Mouse (Mus musculus): ENCODE results near the gene Gm20388.
"Not testable (repeated sequence)": the region's sequence is repeated elsewhere in the genome, so short reads cannot be mapped to it uniquely, and the experiment has no call there.

Gene Gm20388

DNA sequence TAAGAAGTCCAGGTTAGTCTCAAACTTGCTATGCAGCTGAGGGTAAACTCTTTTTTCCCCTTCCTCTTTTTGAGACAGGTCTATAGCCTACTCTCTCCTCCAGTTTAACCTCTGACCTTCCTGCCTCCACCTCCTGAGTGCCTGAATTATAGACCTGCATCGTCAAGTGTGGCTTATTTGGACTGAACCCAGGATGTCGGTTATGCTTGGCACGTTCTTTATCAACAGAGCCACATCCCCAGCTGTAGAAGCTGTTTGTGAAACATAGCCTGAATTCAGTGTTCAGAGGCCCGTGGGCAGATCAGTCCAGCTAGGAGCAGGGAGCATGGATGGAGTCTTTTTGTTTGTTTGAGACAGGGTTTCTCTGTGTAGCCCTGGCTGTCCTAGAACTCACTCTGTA is 3541.5 kb downstream of the Gm20388 start:
- DNase-seq = no peak

DNA sequence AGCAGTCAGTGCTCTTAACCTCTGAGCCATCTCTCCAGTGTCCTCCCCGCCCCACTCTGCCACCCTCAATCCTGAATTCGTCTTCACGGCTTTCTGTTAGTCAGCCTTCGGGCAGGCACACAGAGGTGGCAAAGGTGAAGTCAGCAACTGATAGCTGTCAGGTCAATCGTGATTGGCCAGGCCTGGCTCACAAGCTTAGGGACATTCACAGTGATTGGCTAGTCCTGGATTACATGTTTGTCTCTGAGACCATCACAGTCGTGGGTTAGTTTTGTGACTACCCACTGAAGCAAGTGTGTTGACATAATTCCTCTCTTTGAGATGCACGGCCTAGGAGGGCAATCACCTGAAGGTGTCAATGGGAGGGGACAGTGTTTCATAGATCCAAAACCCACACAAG is 3542.7 kb downstream of the Gm20388 start:
- no peak for DNase-seq

DNA sequence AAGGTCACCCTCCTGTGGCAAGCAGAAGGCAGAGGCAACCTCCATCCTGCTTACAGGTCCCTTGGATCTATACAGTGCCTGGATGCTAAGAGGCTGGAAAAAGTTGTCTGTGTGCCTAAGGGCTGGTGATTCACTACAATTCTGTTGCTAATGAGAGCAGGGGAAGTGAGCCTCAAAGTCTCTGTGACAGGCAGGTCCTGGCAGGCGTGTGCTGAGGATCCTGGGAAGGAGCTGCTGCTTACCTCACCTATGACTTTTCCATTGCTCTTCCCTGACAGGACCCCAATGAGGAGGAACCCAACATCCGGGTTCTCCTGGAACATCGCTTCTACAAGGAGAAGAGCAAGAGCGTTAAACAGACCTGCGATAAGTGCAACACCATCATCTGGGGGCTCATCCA is 3543.3 kb downstream of the Gm20388 start:
- no peak for DNase-seq

DNA sequence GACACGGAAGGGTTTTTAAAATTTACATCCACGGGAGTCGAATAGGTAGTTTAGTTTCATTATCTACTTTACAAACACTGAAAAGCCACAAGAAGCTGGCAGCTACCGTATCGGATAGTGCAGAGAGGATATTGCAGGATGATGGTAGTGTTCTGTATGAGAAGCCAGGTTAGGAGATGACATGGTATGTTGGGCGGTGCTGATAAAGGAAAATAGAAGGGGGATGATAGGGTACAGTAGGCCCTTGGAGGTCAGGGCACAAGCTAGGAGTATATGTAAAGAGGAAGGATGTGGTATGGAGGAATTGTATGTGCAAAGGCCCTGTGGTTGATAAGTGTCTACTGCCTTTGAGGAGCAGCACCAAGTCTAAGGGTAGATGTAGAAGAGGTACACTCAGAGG is 3543.9 kb downstream of the Gm20388 start:
- no peak for DNase-seq

DNA sequence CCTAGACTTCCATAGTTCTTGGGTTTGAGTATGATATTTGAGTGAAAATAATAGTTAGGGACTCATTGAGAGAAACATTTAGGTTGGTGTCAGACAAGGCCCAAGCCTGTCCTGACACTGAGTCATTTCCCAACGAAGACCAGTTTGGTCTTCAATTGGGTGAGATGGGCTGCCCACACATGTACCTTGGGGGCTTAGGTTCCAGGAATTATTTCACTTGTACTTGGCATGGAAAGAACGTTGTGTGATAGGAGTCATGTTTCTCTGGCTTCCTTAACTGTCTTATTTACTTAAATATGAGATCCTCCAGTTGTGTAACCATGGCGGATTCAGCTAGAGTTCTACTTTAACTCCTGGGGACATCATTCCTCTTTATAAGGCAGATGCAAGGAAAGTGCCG is 3553.0 kb downstream of the Gm20388 start:
- no peak for DNase-seq

DNA sequence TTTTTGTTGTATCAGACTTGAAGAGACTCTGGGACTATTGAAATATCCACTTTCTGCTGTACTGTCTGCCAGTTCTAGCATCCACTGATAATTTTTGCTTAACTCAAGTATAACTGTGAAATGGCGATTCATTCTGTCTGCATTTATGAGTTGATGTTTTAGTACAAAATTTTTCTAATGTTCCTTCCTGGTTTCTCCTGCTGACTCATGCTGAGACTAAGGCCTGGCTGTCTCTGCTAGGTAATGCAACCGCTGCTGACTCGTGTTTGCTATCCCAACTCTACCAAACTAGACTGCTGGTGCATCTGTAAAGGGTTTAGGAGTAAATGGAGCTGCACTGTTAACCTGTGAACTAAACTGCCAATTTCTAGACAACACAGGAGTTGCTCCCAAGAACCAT is 3556.8 kb downstream of the Gm20388 start:
- DNase-seq = no peak

DNA sequence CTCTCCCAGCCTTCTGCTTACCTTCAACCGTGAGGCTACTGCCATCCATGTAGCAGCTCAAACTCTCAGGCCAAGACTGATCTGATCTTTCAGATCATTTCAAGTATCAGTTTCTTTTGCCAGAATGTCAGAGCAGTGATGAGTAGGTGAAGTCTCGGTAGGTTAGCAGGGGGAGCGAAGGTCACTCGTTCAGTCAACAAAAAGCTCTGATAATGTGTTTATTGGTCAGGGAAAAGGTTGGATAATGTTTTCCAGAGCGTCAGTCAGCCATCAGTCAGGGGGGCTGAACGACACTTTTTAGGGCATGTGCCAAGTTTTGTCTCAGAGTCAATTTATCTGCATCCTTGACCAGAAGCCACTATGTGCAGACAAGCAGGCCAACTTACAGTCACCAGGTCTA is 3562.3 kb downstream of the Gm20388 start:
- not testable (repeated sequence) for DNase-seq

DNA sequence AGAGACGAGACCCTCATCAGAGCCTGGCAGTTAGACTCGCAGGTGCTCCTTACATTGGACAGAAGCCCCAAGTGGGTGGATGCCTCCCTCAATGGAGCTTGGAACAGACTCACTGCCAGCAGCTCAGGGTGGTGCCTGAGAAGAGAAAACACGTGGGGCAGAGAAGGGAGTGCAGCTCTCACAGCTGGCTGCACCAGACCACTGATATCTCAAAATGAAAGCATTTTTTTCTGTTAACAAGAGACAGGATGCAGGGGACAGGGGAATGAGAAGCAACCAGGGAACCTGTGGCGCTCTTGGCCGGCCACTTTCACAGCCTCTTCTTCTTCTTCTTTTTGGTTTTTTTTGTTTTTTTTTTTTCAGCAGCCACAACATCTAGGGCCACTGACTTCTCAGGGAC is 3563.9 kb downstream of the Gm20388 start:
- DNase-seq = not testable (repeated sequence)

DNA sequence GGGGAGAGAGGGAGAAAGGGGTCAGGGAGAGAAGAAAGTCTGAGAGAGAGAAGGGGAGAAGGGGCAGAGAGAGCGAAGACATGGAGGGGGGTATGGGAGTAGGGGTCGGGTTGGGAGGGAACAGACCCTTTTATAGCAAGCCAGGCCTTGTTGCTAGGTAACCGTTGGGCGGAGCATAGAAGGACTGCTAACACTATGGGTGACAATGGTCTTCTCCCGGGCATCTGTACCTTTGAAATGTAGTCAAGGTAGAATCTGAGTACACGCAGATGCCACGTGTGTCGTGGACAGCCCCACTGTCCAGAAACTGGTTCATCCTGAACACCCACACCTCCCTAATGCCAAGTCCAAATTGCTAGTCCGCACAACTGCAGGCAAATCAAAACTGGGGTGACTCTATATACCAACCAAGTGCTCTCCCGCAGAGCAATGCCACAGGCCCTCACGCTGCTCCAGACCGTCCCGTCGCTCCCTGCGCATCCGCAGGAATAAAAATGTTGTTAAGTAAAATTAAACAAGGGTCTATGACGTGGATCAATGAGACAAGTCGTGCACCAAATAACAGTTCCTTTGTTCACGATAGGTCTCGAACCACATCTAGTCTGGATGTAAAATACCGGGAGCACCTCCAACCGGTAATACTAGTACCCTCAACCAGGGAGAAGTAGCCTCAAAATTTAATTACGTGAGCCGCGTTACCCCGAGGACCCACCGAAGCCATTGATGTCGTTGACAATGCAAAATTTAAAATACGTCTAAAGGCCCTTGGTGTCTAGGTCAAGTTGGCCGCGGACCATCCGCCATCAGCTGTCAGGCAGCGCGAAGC is 3566.5 kb downstream of the Gm20388 start:
- no peak for DNase-seq

DNA sequence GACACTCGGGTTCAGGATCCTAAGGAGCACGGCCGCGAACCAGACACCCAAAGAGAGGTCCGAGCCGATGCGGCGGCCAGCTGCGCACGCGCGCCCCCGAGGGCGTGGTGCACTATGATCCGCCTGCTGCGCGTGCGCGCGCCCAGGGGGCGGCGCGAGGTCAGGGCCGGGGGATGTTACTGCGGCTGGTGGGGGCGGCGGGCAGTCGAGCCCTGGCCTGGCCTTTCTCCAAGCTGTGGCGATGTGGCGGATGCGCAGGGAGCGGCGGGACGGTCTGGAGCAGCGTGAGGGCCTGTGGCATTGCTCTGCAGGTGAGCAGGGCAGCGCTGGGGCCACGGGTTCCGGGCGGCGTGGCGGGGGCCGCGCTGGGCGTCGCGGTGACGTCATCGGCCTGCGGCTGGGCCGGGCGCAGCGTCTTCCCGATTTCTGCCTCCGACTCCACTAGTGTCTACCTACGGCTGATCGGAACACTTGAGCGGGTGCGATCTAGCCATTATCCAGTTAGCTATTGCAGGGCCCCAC is 3567.2 kb downstream of the Gm20388 start, which contains the start of gene Afg3l1:
Gene Afg3l1, plus strand, starts transcription at position 167 of the 522 bp plus-strand sequence.
- DNase-seq = peak; percentile 96

DNA sequence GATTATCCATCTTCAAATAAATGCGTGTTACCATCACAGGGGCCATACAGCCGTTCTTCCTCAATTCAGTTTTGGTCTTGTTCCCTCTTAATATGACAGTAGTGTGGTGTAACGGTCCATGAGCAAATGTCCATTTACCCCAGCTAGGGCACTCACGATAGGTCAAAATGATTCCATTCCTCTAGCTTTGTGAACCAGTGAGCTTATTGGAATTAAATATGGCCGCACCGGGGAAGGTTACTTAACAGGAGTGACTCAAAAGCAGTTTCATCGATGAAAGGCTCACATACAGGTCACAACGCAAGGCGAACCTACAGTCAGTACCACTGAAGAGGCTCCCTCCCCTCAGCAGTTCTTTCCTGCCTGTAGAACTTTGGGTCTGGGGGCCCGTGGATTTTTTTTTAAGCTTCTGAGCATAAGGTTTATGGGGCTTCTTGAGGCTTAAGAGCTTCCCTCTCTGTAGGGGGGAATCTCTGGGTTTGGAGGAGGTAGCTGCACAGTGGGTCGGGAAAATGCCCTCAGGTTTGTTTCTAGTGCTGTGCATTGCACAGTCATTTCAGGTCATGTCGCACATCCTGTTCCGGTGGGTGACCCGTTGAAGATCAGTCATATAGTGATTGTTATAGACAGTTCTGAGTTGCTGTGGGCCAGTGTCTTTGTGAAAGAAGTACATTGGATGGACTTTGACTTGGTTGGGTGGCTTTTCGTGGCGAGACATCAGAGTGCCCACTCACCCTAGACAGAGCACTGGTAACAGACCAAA is 3568.0 kb downstream of the Gm20388 start:
- DNase-seq = peak; percentile 52

DNA sequence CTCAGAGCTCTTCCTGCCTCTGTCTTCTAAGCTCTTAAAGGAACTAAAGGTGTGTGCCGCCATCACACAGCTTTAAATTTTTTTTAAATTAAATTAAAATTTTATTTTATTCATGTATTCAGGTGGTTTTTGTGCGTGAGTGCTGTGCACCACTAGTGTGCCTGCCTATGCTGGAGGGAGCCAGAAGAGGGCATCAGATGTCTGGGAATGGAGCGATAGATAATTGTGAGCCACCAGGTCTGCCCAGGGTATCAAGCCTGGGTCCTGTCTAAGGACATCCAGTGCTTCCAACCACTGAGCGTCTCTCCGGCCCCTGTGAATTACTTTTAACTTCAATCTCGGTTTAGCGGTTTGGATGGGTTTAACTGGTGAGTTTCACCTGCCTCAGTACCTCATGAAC is 3572.0 kb downstream of the Gm20388 start:
- no peak for DNase-seq

DNA sequence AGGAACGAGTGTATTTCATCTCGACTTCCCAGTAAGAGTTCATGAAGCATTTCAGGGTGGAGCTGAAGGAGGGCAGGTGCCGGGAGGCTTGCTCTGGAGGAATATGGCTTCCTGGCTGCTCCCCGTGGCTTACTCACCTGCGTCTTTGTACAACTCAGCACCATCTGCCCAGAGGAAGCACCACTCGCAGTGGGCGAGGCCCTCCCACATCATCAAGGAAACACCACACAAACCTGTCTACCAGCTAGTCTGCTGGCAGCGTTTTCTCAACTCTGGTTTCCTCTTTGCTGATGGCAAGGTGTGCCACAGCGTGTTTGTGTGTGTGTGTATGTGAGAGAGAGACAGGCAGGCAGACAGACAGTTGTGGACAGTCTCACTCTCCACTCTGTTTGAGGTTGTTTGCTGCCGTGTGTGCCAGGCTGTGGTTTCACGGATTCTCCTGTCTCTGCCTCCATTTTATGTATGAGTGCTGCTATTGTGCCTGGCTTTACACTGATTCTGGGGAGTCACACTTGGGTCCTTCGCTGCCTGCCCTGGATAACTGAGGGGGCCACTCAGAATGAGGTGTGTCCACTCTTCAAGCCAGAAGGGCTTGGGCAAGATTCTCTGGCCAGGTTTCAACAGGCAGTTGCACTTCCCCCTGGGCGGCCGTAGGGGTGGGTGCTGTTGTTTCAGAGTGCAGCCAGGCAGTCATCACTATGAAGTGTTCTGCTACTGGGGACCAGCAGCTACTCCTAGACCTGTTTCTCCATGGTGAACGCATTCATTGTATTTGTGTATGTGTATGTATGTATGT is 3580.8 kb downstream of the Gm20388 start:
- no peak for DNase-seq

DNA sequence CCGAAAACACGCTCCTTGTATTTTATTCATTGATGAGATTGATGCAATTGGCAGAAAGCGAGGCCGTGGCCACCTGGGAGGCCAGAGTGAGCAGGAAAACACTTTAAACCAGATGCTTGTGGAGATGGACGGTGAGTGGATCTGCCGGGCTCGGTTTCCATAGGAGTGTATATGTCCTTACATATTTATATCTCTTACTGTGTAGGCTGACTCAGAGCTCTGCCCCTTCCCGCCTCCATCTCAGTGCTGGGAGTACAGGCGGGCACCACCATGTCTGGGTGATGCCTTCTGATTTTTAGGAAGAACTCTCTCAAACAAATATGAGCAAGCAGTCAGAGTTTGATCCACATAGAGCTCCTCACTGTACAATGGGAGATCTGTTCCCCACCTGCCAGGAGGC is 3582.3 kb downstream of the Gm20388 start:
- DNase-seq = no peak

DNA sequence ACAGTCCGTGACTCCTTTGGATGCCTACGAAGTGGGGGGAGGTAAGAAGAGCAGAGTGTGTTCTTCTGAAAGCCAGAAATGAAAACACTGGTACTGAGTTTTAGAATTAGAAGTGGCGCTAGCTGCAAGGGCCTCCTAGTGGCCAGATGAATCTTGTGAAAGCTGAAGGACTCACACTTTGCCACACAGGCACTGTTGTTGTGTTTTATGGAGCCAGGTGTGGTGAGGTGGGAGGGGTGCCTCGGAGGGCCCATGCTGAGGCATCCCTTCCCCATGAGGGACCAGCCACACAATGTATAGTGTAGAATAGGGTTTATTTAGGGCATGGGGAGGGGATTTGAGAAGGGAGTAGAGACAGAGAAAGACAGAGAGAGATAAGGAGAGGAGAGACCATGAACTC is 3587.1 kb downstream of the Gm20388 start:
- DNase-seq = no peak

DNA sequence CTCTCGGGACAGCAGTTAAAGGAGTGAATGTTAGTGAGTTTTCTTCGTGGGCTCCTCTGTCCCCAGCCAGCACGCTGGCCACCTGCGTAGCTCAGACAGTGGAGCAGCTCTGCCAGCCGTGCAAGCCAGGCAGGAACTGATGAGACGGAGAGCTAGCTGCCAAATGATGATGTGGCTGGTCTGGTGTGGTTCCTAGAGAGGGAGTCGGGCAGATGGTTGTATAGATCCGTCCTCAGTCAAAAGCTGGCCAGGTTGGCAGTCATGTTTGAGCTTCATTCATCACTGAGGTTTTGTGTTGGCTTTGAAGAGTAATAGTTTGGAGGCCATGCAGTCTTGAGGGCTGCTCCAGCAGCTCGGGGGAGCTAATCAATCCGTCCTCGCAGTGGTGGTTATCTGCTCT is 3588.3 kb downstream of the Gm20388 start:
- DNase-seq = peak; percentile 55

DNA sequence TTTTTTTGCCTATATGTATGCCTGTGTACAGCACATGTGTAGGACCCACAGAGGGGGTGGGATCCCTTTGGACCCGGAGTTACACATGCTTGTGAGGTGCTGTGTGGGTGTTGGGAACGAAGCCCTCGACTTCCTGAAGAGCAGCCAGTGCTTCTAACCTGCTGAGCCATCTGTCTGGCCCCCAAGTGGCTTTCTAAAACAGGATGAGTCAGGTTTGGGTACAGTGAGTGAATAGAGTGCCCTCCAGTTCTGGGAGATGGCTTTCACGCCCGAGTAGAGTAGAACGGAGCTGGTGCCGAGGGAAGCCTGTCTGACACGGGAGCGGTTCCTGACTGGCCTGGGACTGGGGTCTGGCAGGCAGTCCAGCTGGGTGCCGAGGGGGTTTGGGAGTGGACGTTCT is 3588.9 kb downstream of the Gm20388 start:
- no peak for DNase-seq

DNA sequence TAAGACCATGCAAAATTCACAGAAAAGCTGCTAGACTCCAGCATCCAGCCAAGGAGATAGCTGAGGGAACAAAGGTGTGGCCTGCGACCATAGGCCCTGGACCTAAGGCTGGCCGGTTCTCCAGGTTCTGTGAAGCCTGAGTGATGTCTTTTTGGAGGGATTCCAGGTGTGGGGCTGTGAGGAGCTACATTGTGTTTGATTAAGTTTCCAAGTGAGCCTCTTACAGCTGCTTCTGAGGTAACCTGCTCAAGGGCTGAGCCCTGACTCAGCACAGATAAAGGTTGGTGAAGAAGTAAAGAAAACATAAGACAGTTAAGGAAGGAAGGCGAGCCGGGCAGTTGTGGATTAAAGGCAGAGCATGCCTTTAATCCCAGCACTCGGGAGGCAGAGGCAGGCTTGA is 3591.6 kb downstream of the Gm20388 start:
- no peak for DNase-seq

DNA sequence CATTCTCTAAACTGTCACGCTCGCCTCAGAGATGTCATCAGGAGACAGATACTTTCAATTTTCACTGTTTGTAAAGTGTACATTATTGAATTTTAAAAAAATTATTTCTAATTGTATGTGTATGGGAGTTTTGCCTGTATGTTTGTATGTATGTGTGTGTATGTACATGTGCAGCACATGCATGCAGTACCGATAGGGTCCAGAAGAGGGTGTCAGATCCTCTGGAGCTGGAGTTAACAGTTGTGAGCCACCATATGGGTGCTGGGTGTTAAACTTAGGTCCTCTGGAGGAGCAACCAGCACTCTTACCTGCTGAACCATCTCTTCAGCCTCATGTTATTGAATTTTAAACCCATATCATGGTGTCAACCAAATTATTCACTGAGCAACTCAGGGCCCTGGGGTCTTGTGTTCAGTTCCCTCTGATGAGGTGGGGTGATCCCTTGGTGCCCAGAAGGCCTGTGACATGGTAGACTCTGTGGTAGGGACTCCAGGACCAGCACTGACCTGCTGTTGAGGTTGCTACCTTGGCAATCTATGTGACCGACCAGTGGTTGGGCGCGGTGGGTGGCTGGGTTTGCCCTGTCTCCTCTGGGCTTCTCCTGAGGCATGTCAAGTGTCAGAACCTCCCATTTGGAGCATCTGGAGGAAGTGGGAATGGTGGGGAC is 3593.3 kb downstream of the Gm20388 start:
- DNase-seq = no peak

DNA sequence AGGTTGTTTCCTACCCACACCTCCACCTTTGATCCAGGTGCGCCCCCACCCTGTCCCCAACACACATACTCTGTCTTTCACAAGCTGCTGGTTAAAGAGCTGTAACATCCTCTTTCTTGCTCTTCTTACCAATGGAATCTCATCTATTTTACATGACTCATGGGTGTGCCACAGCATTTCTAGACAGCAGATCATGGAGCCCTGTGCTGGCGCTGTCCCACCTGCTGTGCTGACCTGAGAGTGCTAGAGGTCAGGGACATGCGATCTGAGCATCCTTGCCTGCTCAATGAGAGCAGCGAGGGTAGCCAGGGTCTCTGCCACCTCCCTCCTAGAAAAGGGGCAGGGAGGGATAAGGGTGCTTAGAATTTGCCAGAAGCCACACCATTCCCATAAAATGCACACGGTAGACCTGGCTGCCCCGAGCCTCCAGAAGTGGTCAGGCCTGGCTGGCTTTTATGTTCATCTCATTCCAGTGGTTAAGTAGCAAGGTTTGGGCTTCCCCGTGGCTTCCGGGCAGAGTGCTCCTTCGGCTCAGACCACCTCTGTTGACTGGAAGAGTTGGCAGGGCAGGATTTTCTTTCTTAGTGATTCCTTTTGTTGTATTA is 3594.1 kb downstream of the Gm20388 start:
- no peak for DNase-seq

DNA sequence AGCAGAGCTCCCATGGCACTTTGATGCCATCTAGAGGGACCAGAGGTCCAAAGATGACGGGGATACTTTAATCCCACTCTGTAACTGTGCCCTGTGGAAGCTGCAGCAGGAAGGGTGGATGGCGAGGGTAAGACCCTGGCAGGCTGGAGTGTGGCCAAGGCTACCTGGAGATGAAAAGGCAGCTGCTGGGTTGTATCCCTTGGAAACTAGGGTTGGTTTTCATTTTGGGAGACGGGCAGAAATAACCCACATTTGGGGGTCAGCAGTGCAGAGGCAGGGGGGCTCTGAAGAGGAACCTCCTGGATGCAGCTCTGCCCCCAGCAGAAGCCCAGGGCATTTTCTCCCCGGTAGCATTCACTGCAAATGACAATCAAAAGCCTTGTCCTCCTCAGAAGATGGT is 3594.6 kb downstream of the Gm20388 start:
- no peak for DNase-seq

DNA sequence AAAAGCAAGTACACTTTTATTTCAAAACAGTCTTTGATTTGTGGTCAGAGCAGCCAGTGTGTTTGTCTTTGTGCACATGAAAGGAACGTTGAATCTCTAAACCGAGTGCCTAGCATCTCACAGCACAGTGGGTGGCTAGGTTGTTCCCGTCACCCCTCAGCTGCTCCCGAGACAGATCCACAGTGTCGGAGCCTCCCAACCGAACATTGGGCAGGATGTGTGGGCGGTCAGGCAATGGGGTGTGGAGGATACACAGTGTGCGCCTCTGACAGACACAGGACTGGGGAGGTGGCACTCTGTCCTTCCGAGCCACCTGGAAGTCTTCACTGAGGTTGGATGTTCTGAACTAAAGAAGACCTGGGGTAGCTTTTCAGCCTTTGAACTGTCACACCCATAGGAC is 3595.1 kb downstream of the Gm20388 start:
- no peak for DNase-seq
